Mouse (Mus musculus): ENCODE measurements around the gene Tpcn1.

DNA sequence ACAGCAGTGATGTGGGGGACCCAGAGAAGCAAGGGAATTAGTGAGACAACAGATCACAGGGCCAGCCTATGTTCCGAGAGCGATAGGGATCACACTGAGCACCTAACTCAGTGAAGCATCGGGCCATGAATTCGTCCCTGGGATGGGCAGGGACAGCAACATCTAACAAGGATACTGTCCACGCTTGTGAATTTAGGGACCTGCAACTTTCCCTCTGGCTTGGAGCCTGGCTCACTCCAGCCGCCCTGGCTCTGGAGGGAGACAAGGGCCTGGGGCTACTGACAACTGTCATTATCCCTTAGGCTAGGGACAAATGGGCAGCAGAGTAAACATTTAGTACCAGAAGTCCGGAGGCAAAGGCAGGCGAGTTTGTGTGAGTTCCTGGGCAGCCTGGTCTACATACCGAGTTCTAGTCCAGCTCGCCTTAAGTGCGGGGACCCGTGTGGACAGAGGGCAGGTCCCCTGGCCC is 85.8 kb downstream of the Tpcn1 start:
- no peak for TF ChIP-seq FLI1 (IDR thresholded peaks at IDR 0.05; ENCODE audit: low read length)
- no peak for TF ChIP-seq GATA1 (IDR thresholded peaks at IDR 0.05; ENCODE audit: borderline replicate concordance, low read length)

All from megakaryocyte, embryonic 14.5 days (primary cell).